Mouse (Mus musculus) forebrain, embryonic 10.5 days (tissue): ENCODE measurements at regions not wholly inside any gene's neighbourhood (a gene's known extent, or its start where the extent isn't known, plus 50 kb on each side); places are given as distances from the start of the nearest gene placed in this dataset.

Experiments used
- DNase-seq: peaks from one replicate; pipeline ENCODE4 v3.0.0-alpha.2; 2017; ENCODE audit warnings: low spot score; ENCODE audit errors: extremely low spot score
- H3K27ac ChIP-seq: fragments of 300-500 bp; sonication (generic); 2 replicates; pipeline ENCODE4 v1.5.1; 2016; ENCODE audit warnings: mild to moderate bottlenecking
- H3K27me3 ChIP-seq: fragments of 300-500 bp; sonication (generic); 2 replicates; pipeline ENCODE4 v1.6.1; 2016; ENCODE audit warnings: mild to moderate bottlenecking; ENCODE audit not compliant: poor library complexity, severe bottlenecking
- H3K36me3 ChIP-seq: fragments of 300-500 bp; sonication (generic); replicated peaks from 2 replicates; pipeline ENCODE4 v1.6.1; 2016; ENCODE audit warnings: mild to moderate bottlenecking, moderate library complexity
- H3K4me1 ChIP-seq: fragments of 300-500 bp; sonication (generic); 2 replicates; pipeline ENCODE4 v1.6.1; 2016
- H3K4me3 ChIP-seq: fragments of 300-500 bp; sonication (generic); 2 replicates; pipeline ENCODE4 v1.5.1; 2016; ENCODE audit warnings: mild to moderate bottlenecking, moderate library complexity
- H3K9me3 ChIP-seq: fragments of 300-500 bp; sonication (generic); 2 replicates; pipeline ENCODE4 v1.6.1; 2016; ENCODE audit warnings: mild to moderate bottlenecking, moderate library complexity
- WGBS: fragments of 180-500 bp; shearing (Covaris S2); methylation state at CpG from one replicate; pipeline ENCODE4 v1.1.7; 2016; 5-methylcytosine and 5-hydroxymethylcytosine counted together

- Histone ChIP-seq H3K4me1 (peaks cover 18% of the 10 kb centered on the region; the same call in 1 of the 2 replicates), H3K4me3 (no peak overlapping the region), H3K36me3 (no peaks in the 10 kb centered on the region), H3K27ac (no peak overlapping the region), H3K27me3 (no peaks in the 10 kb centered on the region), H3K9me3 (no peaks in the 10 kb centered on the region)
- 89% methylated on average over 7 of the region's 7 CpGs for whole genome bisulfite sequencing
- DNase-seq = no peak
Observed at GRCm38 (mm10) chr3:50923327-50923726, 300.9 kb upstream of the Noct start.

- no peak for DNase-seq
- H3K4me1 ChIP-seq = peaks cover 18% of the 10 kb centered on the region; the same call in 1 of the 2 replicates
- no peaks in the 10 kb centered on the region for H3K9me3 ChIP-seq
- no peak overlapping the region for H3K4me3 ChIP-seq
- no peak overlapping the region for H3K27ac ChIP-seq
- WGBS = 88% methylated on average over 4 of the region's 4 CpGs
- no peaks in the 10 kb centered on the region for H3K27me3 ChIP-seq
- H3K36me3 ChIP-seq = no peaks in the 10 kb centered on the region
Observed at GRCm38 (mm10) chr3:50927318-50927717, 296.9 kb upstream of the Noct start.

GRCm38 (mm10) chr3:50929013-50929412 lies 295.2 kb upstream of the Noct start:
- WGBS = 67% methylated on average over 1 of the region's 1 CpGs
- H3K27me3 ChIP-seq = no peaks in the 10 kb centered on the region
- DNase-seq = no peak
- no peak overlapping the region for H3K4me3 ChIP-seq
- H3K27ac ChIP-seq = no peak overlapping the region
- H3K36me3 ChIP-seq = no peaks in the 10 kb centered on the region
- H3K4me1 ChIP-seq = 0 out of 2 replicates have a peak, but pooled peaks cover 14% of the 10 kb centered on the region
- no peaks in the 10 kb centered on the region for H3K9me3 ChIP-seq

GRCm38 (mm10) chr3:50932397-50933089 lies 291.7 kb upstream of the Noct start:
- no peaks in the 10 kb centered on the region for H3K4me1 ChIP-seq
- no peak overlapping the region for H3K27ac ChIP-seq
- no peaks in the 10 kb centered on the region for H3K9me3 ChIP-seq
- no peaks in the 10 kb centered on the region for H3K36me3 ChIP-seq
- 89% methylated on average over 10 of the region's 10 CpGs for WGBS
- H3K27me3 ChIP-seq = no peaks in the 10 kb centered on the region
- no peak overlapping the region for H3K4me3 ChIP-seq
- no peak for DNase-seq

GRCm38 (mm10) chr3:50933090-50933443 lies 291.2 kb upstream of the Noct start:
- no peak for DNase-seq
- no peaks in the 10 kb centered on the region for H3K36me3 ChIP-seq
- no peak overlapping the region for H3K4me3 ChIP-seq
- no peak overlapping the region for H3K27ac ChIP-seq
- no peaks in the 10 kb centered on the region for H3K27me3 ChIP-seq
- no peaks in the 10 kb centered on the region for H3K4me1 ChIP-seq
- H3K9me3 ChIP-seq = no peaks in the 10 kb centered on the region
- 95% methylated on average over 3 of the region's 3 CpGs for WGBS

- DNase-seq = no peak
- WGBS = 91% methylated on average over 5 of the region's 5 CpGs
- Histone ChIP-seq H3K27ac (no peak overlapping the region), H3K4me1 (no peaks in the 10 kb centered on the region), H3K4me3 (no peak overlapping the region), H3K36me3 (no peaks in the 10 kb centered on the region), H3K27me3 (no peaks in the 10 kb centered on the region), H3K9me3 (no peaks in the 10 kb centered on the region)
Observed at GRCm38 (mm10) chr3:50939602-50940001, 284.6 kb upstream of the Noct start.

- Histone ChIP-seq H3K27ac (no peak overlapping the region), H3K27me3 (no peaks in the 10 kb centered on the region), H3K36me3 (no peaks in the 10 kb centered on the region), H3K4me3 (no peak overlapping the region), H3K9me3 (no peaks in the 10 kb centered on the region), H3K4me1 (no peaks in the 10 kb centered on the region)
- WGBS = 82% methylated on average over 3 of the region's 3 CpGs
- no peak for DNase-seq
Observed at GRCm38 (mm10) chr3:50940656-50941055, 283.6 kb upstream of the Noct start.

GRCm38 (mm10) chr3:50953456-50953855 lies 270.8 kb upstream of the Noct start:
- H3K4me1 ChIP-seq = 0 out of 2 replicates have a peak, but pooled peaks cover 3% of the 10 kb centered on the region
- no peak overlapping the region for H3K27ac ChIP-seq
- H3K9me3 ChIP-seq = no peaks in the 10 kb centered on the region
- no peak for DNase-seq
- 88% methylated on average over 6 of the region's 6 CpGs for WGBS
- no peaks in the 10 kb centered on the region for H3K36me3 ChIP-seq
- H3K27me3 ChIP-seq = no peaks in the 10 kb centered on the region
- H3K4me3 ChIP-seq = no peak overlapping the region

- Histone ChIP-seq H3K9me3 (no peaks in the 10 kb centered on the region), H3K27me3 (no peaks in the 10 kb centered on the region), H3K27ac (no peak overlapping the region), H3K4me3 (no peak overlapping the region), H3K36me3 (no peaks in the 10 kb centered on the region), H3K4me1 (no peaks in the 10 kb centered on the region)
- no peak for DNase-seq
- WGBS = 89% methylated on average over 2 of the region's 2 CpGs
Observed at GRCm38 (mm10) chr3:50970386-50970785, 253.9 kb upstream of the Noct start.

GRCm38 (mm10) chr3:50973081-50973480 lies 251.2 kb upstream of the Noct start:
- H3K36me3 ChIP-seq = no peaks in the 10 kb centered on the region
- H3K4me3 ChIP-seq = no peak overlapping the region
- WGBS = 96% methylated on average over 6 of the region's 6 CpGs
- no peaks in the 10 kb centered on the region for H3K27me3 ChIP-seq
- DNase-seq = no peak
- H3K9me3 ChIP-seq = no peaks in the 10 kb centered on the region
- H3K27ac ChIP-seq = no peak overlapping the region
- H3K4me1 ChIP-seq = no peaks in the 10 kb centered on the region

GRCm38 (mm10) chr3:50976141-50976780 lies 248.0 kb upstream of the Noct start:
- DNase-seq = no peak
- Histone ChIP-seq H3K9me3 (no peaks in the 10 kb centered on the region), H3K36me3 (no peaks in the 10 kb centered on the region), H3K27me3 (no peaks in the 10 kb centered on the region), H3K4me1 (no peaks in the 10 kb centered on the region), H3K4me3 (no peak overlapping the region), H3K27ac (no peak overlapping the region)
- 89% methylated on average over 5 of the region's 5 CpGs for WGBS

- no peak overlapping the region for H3K27ac ChIP-seq
- 89% methylated on average over 6 of the region's 6 CpGs for WGBS
- no peaks in the 10 kb centered on the region for H3K36me3 ChIP-seq
- no peaks in the 10 kb centered on the region for H3K9me3 ChIP-seq
- H3K4me3 ChIP-seq = no peak overlapping the region
- no peaks in the 10 kb centered on the region for H3K4me1 ChIP-seq
- no peaks in the 10 kb centered on the region for H3K27me3 ChIP-seq
- DNase-seq = no peak
Observed at GRCm38 (mm10) chr3:50976818-50977217, 247.4 kb upstream of the Noct start.

- no peaks in the 10 kb centered on the region for H3K27me3 ChIP-seq
- 94% methylated on average over 5 of the region's 5 CpGs for WGBS
- H3K9me3 ChIP-seq = no peaks in the 10 kb centered on the region
- H3K4me3 ChIP-seq = no peak overlapping the region
- no peaks in the 10 kb centered on the region for H3K36me3 ChIP-seq
- peaks cover 11% of the 10 kb centered on the region for H3K4me1 ChIP-seq
- H3K27ac ChIP-seq = no peak overlapping the region
- no peak for DNase-seq
Observed at GRCm38 (mm10) chr3:50978636-50979035, 245.6 kb upstream of the Noct start.
